Mouse (Mus musculus) erythroblast, embryonic 14.5 days (primary cell): ENCODE measurements around the gene Dock4. TPM values are rescaled to one million over a fixed set of nuclear protein-coding genes. Genes with fewer than 3 reads are reported as not detected.

ENCODE experiments used
- H3K27me3 ChIP-seq: 2 replicates; pipeline ENCODE4 v1.6.1; 2012; ENCODE audit warnings: inconsistent platforms; ENCODE audit not compliant: control insufficient read depth
- H3K36me3 ChIP-seq: 2 replicates; pipeline ENCODE4 v1.6.1; 2012; ENCODE audit warnings: mild to moderate bottlenecking, inconsistent platforms; ENCODE audit not compliant: control insufficient read depth
- H3K4me1 ChIP-seq: 2 replicates; pipeline ENCODE4 v1.6.1; 2012; ENCODE audit warnings: inconsistent platforms; ENCODE audit not compliant: control insufficient read depth
- H3K4me3 ChIP-seq: replicated peaks from 2 replicates; pipeline ENCODE3; 2012; ENCODE audit warnings: moderate library complexity, mild to moderate bottlenecking, inconsistent platforms
- H3K9me3 ChIP-seq: 2 replicates; pipeline ENCODE4 v1.6.1; 2012; ENCODE audit warnings: low read length, inconsistent platforms, mixed read lengths; ENCODE audit not compliant: control insufficient read depth
- GATA1 ChIP-seq: IDR thresholded peaks from 2 replicates; pipeline ENCODE4 v1.6.1; 2012; ENCODE audit warnings: low read length, inconsistent platforms, mixed read lengths
- TAL1 ChIP-seq: IDR thresholded peaks from 3 replicates; pipeline ENCODE4 v1.6.1; 2012; ENCODE audit warnings: low read length, inconsistent platforms, mixed read lengths
- polyA plus RNA-seq: library from polyadenylated mRNA; stranded (reverse); fragments of >175 nt; gene quantifications from 2 replicates; pipeline ENCODE4 v1.2.3, GENCODE M21; 2012

Gene Dock4
- polyA plus RNA-seq, 1 experiment = 0.05 TPM

GRCm38 (mm10) chr12:40679713-40680112 lies 234.0 kb downstream of the Dock4 start:
- no peak for TF ChIP-seq GATA1
- TF ChIP-seq TAL1 = no peak
- H3K36me3 ChIP-seq = no peaks in the 10 kb centered on the region
- H3K4me1 ChIP-seq = no peaks in the 10 kb centered on the region
- no peaks in the 10 kb centered on the region for H3K9me3 ChIP-seq
- H3K4me3 ChIP-seq = no peak overlapping the region
- no peaks in the 10 kb centered on the region for H3K27me3 ChIP-seq

DNA sequence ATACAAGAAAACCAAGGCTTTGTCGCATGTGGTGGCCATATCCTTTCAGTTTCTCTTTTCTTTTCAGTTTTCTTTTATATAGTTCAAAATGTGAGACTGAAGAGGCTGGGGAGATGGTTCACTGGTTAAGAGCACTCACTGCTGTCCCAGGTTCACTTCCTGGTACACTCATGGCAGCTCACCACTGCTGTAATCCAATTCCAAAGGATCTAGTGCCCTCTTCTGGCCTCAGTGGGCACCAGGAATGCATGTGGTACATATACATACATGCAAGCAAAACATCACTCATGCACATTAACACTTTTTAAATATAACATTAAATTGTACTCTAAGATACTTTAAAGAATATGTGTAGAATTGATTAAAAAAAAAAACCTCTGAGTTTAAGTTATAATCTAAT lies 234.8 kb downstream of the Dock4 start:
- no peak for TF ChIP-seq GATA1
- TF ChIP-seq TAL1 = no peak
- no peaks in the 10 kb centered on the region for H3K36me3 ChIP-seq
- no peaks in the 10 kb centered on the region for H3K27me3 ChIP-seq
- no peaks in the 10 kb centered on the region for H3K9me3 ChIP-seq
- no peak overlapping the region for H3K4me3 ChIP-seq
- no peaks in the 10 kb centered on the region for H3K4me1 ChIP-seq

DNA sequence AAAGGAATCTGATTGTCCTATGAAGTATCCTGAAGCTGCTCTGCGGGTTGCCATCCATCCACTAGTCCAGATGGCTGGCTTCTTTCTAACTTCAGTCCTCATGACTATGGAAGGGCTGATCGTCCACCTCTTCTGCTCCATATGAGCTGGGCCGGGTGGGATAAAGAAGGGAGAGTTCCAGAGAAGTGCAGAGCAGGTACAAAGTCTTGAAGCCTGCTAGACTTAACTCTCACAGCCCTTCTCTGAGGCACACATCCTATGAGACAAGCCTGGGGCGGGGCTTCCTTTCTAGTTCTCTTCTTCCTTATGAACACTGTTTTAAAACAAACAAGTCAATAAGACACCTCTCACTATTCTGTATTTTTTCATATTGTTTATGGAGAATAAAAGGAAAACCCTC lies 245.7 kb downstream of the Dock4 start:
- Histone ChIP-seq H3K27me3 (no peaks in the 10 kb centered on the region), H3K36me3 (no peaks in the 10 kb centered on the region), H3K4me3 (no peak overlapping the region), H3K9me3 (no peaks in the 10 kb centered on the region), H3K4me1 (no peaks in the 10 kb centered on the region)
- no peak for TF ChIP-seq GATA1
- TF ChIP-seq TAL1 = no peak

DNA sequence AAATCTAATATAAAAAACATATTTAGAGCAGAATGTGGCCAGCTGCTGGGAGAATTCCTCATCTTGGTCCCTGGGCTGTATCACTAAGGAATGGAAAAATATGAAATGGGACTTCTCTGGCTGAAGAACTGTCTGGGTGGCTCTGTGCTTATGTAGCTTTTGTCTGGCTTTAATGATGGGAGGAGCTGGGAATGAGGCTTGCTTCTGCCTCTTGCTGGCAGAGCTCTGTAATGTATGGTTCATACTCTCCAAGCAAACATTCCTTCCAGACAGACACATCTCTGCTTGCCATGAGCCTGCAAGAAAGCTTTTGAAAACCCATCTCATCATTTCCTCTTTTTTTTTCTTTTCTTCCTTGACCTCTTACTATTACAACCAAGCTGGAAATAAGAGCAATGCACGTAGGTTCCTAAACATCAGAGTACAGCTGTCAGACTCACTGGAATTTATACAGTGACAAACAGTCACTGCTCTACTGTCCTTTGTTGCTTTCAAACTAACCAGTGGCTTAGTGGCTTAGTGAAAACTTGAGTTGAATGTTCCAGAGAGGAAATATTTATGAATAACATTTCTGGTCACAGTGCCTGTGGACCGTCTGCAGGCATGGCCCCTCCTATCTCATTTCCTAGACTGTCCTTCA lies 248.4 kb downstream of the Dock4 start:
- TF ChIP-seq GATA1 (no peak), TAL1 (no peak)
- no peak overlapping the region for H3K4me3 ChIP-seq
- no peaks in the 10 kb centered on the region for H3K9me3 ChIP-seq
- no peaks in the 10 kb centered on the region for H3K36me3 ChIP-seq
- H3K27me3 ChIP-seq = no peaks in the 10 kb centered on the region
- H3K4me1 ChIP-seq = no peaks in the 10 kb centered on the region

DNA sequence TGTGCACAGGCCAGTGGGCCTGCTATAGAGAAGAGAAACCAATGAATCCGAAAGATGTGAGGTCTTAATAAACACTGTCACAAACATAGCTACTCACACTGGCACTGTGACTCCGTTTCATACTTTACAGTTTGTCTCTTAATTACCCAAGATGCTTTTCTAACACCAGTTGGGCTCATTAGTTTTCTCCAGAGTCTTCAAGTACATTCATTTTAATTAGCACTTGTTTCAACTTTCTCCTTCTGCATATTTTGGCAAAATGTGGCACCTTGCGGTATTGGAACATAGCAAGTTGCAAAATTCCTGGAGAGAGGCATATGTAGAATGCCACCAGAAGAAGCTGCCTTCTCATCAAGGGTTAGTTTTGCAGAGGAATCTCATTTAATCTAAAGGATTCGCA lies 252.6 kb downstream of the Dock4 start:
- Histone ChIP-seq H3K36me3 (no peaks in the 10 kb centered on the region), H3K27me3 (no peaks in the 10 kb centered on the region), H3K9me3 (no peaks in the 10 kb centered on the region), H3K4me3 (no peak overlapping the region), H3K4me1 (no peaks in the 10 kb centered on the region)
- TF ChIP-seq TAL1 (no peak), GATA1 (no peak)

DNA sequence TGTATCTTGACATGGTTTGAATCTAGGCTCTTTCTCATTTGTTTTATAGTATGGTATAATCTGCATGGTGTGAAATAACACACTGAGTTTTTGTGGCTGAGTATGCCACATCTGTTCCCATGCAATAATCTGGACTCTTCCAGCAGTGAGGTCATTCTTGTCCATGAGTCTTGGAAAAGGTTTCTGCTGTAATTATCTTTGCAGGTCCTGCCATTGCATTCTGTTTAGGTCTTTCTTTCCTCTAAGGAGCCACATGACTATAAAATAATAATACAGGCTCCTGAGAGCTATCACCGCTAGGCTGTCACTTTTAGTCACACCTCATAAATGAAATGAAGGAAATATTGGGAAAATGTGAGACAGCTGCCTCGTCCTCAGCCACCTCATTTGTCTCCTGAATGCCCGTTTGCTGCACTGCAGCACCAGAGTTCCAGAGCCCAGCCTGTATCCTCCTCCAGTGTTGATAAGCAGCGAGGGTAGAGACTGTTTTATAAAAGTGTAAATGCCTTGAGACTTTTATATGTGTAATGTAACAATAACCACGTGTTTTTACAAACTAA lies 256.6 kb downstream of the Dock4 start:
- H3K4me1 ChIP-seq = no peaks in the 10 kb centered on the region
- TF ChIP-seq GATA1 = no peak
- no peak for TF ChIP-seq TAL1

DNA sequence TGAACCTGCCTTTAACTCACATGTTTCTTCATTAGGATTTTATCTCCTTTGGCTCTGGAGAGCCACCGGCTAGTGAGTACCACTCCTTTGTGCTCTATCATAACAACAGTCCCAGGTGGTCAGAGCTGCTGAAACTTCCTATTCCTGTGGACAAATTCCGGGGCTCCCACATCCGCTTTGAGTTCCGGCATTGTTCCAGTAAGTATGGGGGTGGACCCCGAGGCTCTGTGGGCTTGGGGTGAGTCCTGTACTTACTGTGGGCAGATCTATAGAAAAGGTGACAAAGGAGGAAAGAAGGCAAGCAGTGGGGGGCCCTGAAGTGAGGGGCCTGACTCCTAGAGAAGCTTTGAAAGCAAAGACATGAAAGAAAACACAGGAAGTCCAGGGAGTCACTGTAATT lies 258.5 kb downstream of the Dock4 start:
- Histone ChIP-seq H3K4me3 (no peak overlapping the region), H3K27me3 (no peaks in the 10 kb centered on the region), H3K9me3 (no peaks in the 10 kb centered on the region), H3K4me1 (no peaks in the 10 kb centered on the region), H3K36me3 (no peaks in the 10 kb centered on the region)
- TF ChIP-seq GATA1 = no peak

More for the DNA sequence above, 256.6 kb downstream of the Dock4 start:
- Histone ChIP-seq H3K9me3 (no peaks in the 10 kb centered on the region), H3K4me3 (no peak overlapping the region), H3K27me3 (no peaks in the 10 kb centered on the region), H3K36me3 (no peaks in the 10 kb centered on the region)

GRCm38 (mm10) chr12:40707108-40707507 lies 261.4 kb downstream of the Dock4 start:
- Histone ChIP-seq H3K4me3 (no peak overlapping the region), H3K36me3 (no peaks in the 10 kb centered on the region), H3K4me1 (no peaks in the 10 kb centered on the region), H3K27me3 (no peaks in the 10 kb centered on the region), H3K9me3 (no peaks in the 10 kb centered on the region)
- TF ChIP-seq GATA1 = no peak

DNA sequence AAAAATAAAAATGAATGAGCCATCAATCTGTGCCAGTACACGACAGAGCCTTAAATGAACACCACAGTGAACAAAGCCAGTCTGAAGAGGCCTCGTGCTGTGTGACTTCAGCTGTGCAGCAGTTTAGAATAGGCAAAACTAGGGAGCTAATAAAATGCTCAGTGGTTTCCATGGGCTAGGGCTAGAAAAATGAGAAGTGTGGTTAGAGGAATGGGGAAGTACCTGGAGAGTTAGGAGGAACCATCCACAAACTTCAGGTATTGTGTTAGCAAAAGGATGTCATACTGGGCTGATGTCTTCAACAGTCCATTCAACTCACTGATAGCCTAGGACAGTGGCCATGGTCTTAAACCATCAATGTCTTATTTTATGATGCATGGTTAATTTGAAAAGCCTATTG lies 263.3 kb downstream of the Dock4 start:
- no peak overlapping the region for H3K4me3 ChIP-seq
- no peak for TF ChIP-seq GATA1
- no peak for TF ChIP-seq TAL1
- H3K4me1 ChIP-seq = no peaks in the 10 kb centered on the region
- no peaks in the 10 kb centered on the region for H3K36me3 ChIP-seq
- no peaks in the 10 kb centered on the region for H3K27me3 ChIP-seq
- no peaks in the 10 kb centered on the region for H3K9me3 ChIP-seq

DNA sequence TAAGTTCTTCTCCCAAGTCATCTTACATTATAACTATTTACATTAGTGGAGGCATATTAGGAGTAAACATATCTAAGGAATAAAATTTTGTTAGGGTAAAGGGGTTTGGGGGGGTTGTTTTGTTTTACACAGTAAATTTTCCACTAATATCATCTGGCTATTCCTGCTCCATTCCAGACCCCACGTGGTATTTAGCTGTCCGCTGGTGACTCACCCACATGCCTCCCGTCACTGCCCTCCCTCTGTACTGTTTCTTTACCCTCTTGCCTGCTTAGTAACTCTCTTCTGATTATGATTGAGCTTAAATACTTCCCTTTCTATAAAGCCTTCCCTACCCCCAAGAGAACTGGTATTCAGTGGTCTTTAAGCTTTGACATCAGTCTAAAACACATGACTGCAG lies 266.5 kb downstream of the Dock4 start:
- H3K4me3 ChIP-seq = no peak overlapping the region
- H3K36me3 ChIP-seq = no peaks in the 10 kb centered on the region
- H3K4me1 ChIP-seq = no peaks in the 10 kb centered on the region
- no peaks in the 10 kb centered on the region for H3K9me3 ChIP-seq
- TF ChIP-seq GATA1 = no peak
- no peak for TF ChIP-seq TAL1
- no peaks in the 10 kb centered on the region for H3K27me3 ChIP-seq
